Mouse (Mus musculus) testis, adult 2 months (tissue): Measurements from ENCODE around the gene Rcan3. TPM values are rescaled to one million over a fixed set of nuclear protein-coding genes. Genes with fewer than 3 reads are reported as not detected.
A peak's percentile ranks its signal among the peaks of the same experiment; 100 is the strongest.

ENCODE experiments used
- H3K27ac ChIP-seq: fragments of 200-500 bp; 2 replicates; pipeline ENCODE4 v1.5.1; 2012; ENCODE audit warnings: low read depth, low read length; ENCODE audit not compliant: control insufficient read depth, insufficient read depth
- H3K27me3 ChIP-seq: fragments of 200-500 bp; 2 replicates; pipeline ENCODE4 v1.6.1; 2012; ENCODE audit warnings: mild to moderate bottlenecking, low read length, moderate library complexity; ENCODE audit not compliant: control insufficient read depth, insufficient read depth
- H3K36me3 ChIP-seq: fragments of 200-500 bp; 2 replicates; pipeline ENCODE4 v1.6.1; 2012; ENCODE audit warnings: mild to moderate bottlenecking, low read length; ENCODE audit not compliant: control insufficient read depth, insufficient read depth
- H3K4me1 ChIP-seq: fragments of 200-500 bp; 2 replicates; pipeline ENCODE4 v1.6.1; 2012; ENCODE audit warnings: low read length; ENCODE audit not compliant: control insufficient read depth, insufficient read depth
- H3K4me3 ChIP-seq: fragments of 200-500 bp; 2 replicates; pipeline ENCODE4 v1.5.1; 2012; ENCODE audit warnings: low read depth, mild to moderate bottlenecking, low read length, moderate library complexity, mixed read lengths; ENCODE audit not compliant: control insufficient read depth
- CTCF ChIP-seq: fragments of 200-500 bp; IDR thresholded peaks from 2 replicates; pipeline ENCODE4 v1.5.1; 2012; ENCODE audit warnings: low read depth, mild to moderate bottlenecking, inconsistent platforms, low read length, moderate library complexity; ENCODE audit not compliant: control insufficient read depth, insufficient read depth, insufficient replicate concordance
- POLR2A ChIP-seq: fragments of 200-500 bp; IDR thresholded peaks from 2 replicates; pipeline ENCODE4 v1.6.1; 2012; ENCODE audit warnings: low read depth, mild to moderate bottlenecking, inconsistent platforms, low read length, moderate library complexity; ENCODE audit not compliant: control insufficient read depth
- polyA plus RNA-seq: library from polyadenylated mRNA; depleted of rRNA; stranded (reverse); fragments of >200 nt; gene quantifications from 2 replicates; pipeline ENCODE4 v1.2.3, GENCODE M21; 2012

The Rcan3 gene
- polyA plus RNA-seq, 1 experiment: 3.0 TPM

DNA sequence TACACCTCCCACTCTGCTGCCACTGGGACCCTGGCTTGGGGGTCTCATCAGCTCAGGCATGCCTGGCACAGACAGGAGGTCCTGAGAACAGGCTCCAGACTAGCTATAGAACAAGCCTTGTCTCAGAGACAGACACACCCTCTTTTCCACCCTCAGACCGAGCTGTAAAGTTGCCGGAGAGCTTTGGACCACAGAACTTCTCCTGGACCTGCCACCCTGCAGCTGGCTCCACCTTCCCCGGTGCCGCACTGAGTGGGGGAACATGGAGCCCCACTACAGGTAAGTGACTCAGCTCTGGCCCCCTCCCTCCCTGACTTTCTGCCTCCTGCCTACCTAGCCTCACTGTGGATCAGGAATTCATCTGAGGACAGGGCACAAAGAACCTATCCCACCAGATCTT lies 38.3 kb downstream of the Rcan3 start:
- Histone ChIP-seq H3K27ac (no peak overlapping the region), H3K4me1 (peaks cover 8% of the 10 kb centered on the region), H3K4me3 (no peak overlapping the region), H3K36me3 (no peaks in the 10 kb centered on the region), H3K27me3 (no peaks in the 10 kb centered on the region)
- TF ChIP-seq POLR2A (no peak), CTCF (no peak)

GRCm38 (mm10) chr4:135394666-135395065 lies 39.0 kb downstream of the Rcan3 start:
- Histone ChIP-seq H3K36me3 (no peaks in the 10 kb centered on the region), H3K27me3 (no peaks in the 10 kb centered on the region), H3K4me1 (peaks cover 8% of the 10 kb centered on the region), H3K27ac (no peak overlapping the region), H3K4me3 (no peak overlapping the region)
- TF ChIP-seq CTCF: no peak
- no peak for TF ChIP-seq POLR2A

DNA sequence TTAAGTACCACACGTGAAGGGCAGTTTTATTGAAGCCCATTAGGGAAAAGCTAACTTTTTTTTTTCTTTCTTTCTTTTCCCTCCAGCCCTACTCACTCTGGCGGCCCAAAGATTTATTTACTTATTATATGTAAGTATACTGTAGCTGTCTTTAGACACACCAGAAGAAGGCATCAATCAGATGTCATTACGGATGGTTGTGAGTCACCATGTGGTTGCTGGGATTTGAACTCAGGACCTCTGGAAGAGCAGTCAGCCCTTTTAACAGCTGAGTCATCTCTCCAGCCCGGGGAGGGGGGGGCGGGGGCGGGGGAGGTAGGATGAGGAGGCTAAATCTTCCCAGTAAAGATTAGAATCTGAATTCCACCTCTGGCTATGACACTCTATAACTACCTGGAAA lies 40.3 kb downstream of the Rcan3 start:
- Histone ChIP-seq H3K27ac (no peak overlapping the region), H3K36me3 (no peaks in the 10 kb centered on the region), H3K4me3 (no peak overlapping the region), H3K4me1 (peaks cover 8% of the 10 kb centered on the region), H3K27me3 (no peaks in the 10 kb centered on the region)
- TF ChIP-seq POLR2A: no peak
- no peak for TF ChIP-seq CTCF

GRCm38 (mm10) chr4:135392801-135393200 lies 40.9 kb downstream of the Rcan3 start:
- Histone ChIP-seq H3K36me3 (no peaks in the 10 kb centered on the region), H3K27me3 (no peaks in the 10 kb centered on the region), H3K27ac (no peak overlapping the region), H3K4me1 (peaks cover 2% of the 10 kb centered on the region), H3K4me3 (no peak overlapping the region)
- TF ChIP-seq CTCF (no peak), POLR2A (no peak)

- TF ChIP-seq POLR2A (no peak), CTCF (no peak)
- no peaks in the 10 kb centered on the region for H3K4me1 ChIP-seq
- H3K27me3 ChIP-seq: no peaks in the 10 kb centered on the region
- H3K4me3 ChIP-seq: no peak overlapping the region
- no peak overlapping the region for H3K27ac ChIP-seq
- H3K36me3 ChIP-seq: no peaks in the 10 kb centered on the region
Measured at GRCm38 (mm10) chr4:135391014-135391413, 42.6 kb downstream of the Rcan3 start.

- H3K4me1 ChIP-seq: no peaks in the 10 kb centered on the region
- H3K27ac ChIP-seq: no peak overlapping the region
- no peaks in the 10 kb centered on the region for H3K27me3 ChIP-seq
- TF ChIP-seq POLR2A: no peak
- TF ChIP-seq CTCF: no peak
- no peak overlapping the region for H3K4me3 ChIP-seq
- H3K36me3 ChIP-seq: no peaks in the 10 kb centered on the region
Measured at GRCm38 (mm10) chr4:135385614-135386013, 48.0 kb downstream of the Rcan3 start.

- no peaks in the 10 kb centered on the region for H3K4me1 ChIP-seq
- TF ChIP-seq POLR2A: no peak
- peak; percentile 97 for TF ChIP-seq CTCF
Measured at GRCm38 (mm10) chr4:135382316-135382715, 51.3 kb downstream of the Rcan3 start.

DNA sequence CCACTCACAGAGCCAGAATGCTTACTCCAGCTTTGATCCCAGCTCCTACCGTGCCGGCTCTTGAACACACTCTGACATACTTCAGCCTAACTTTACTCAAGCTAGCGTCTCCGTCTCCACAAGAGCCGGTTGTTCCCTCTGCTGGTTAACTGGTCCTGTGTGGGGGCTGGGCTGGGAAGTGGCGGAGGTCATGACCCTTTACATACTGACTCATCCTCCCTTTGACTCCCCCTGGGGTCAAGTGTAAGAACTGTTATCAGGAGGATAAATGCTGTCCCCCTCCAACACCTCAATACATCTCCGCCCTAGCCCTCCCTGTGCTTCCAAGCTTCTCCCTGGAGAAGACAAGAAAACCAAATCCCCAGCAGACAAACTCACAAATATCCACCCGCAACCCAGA lies 52.3 kb downstream of the Rcan3 start:
- H3K4me1 ChIP-seq: no peaks in the 10 kb centered on the region
- no peak overlapping the region for H3K27ac ChIP-seq
- no peaks in the 10 kb centered on the region for H3K36me3 ChIP-seq
- no peak for TF ChIP-seq CTCF
- TF ChIP-seq POLR2A: no peak
- no peaks in the 10 kb centered on the region for H3K27me3 ChIP-seq
- H3K4me3 ChIP-seq: no peak overlapping the region

More at GRCm38 (mm10) chr4:135382316-135382715, 51.3 kb downstream of the Rcan3 start:
- H3K4me3 ChIP-seq: no peak overlapping the region
- no peaks in the 10 kb centered on the region for H3K36me3 ChIP-seq
- no peak overlapping the region for H3K27ac ChIP-seq
- no peaks in the 10 kb centered on the region for H3K27me3 ChIP-seq
